Mouse (Mus musculus): ENCODE measurements around the gene Rpl39l.
"Not testable (repeated sequence)": the region's sequence is repeated elsewhere in the genome, so short reads cannot be mapped to it uniquely, and the experiment has no call there.

- not testable (repeated sequence) for TF ChIP-seq CTCF, EP300 (IDR thresholded peaks at IDR 0.05; ENCODE audit: low read depth)
Measured at GRCm38 (mm10) chr16:10217020-10217419, 47.0 kb downstream of the Rpl39l start.
